In genomic region chr19:44387089-44387671, GRCm38 (mm10) we compare ENCODE assay signal across 14 mouse cellular contexts. TPM values are rescaled to one million over a fixed set of nuclear protein-coding genes. Genes with fewer than 3 reads are reported as not detected.
DNase-seq lines count a peak whose midpoint lies in the region; TF ChIP-seq lines count a peak whose summit lies in the region.
"Had no signal": no experiment of that assay in that cellular context is flagged by ENCODE, and none has a peak within 500 bp of the region (broad histone marks: within the 10 kb centered on the region; RNA-seq: fewer than 3 reads in every experiment).

No protein-coding gene starts in this region.

- no peak overlapping the region for H3K4me3 ChIP-seq in heart, adult 2 months
- no peak overlapping the region for H3K4me3 ChIP-seq in limb, embryonic 10.5 days
- H3K4me3 ChIP-seq in macrophage (ENCODE audit: inconsistent target) = no peak overlapping the region

- intact Hi-C loops in heart, adult 2 months (cut with DNase I) = no loop called here
- intact Hi-C loops in heart, postnatal 36 days (cut with DNase I) = no loop called here

- TF ChIP-seq EP300 in heart, adult 2 months (IDR thresholded peaks at IDR 0.05; ENCODE audit: insufficient read depth, low read depth, low read length) = no peak

- no peak for TF ChIP-seq POLR2A in heart, adult 2 months (IDR thresholded peaks at IDR 0.05; ENCODE audit: insufficient read depth, low read depth, low read length)

- DNase-seq in heart, adult 2 months = no peak
- no peak for DNase-seq in heart, postnatal 36 days
- peak; percentile 62 for DNase-seq in lung, postnatal 36 days
- DNase-seq in lung, postnatal 14 days = no peak
- DNase-seq in limb, embryonic 10.5 days (ENCODE audit: low spot score) = no peak
- no peak for DNase-seq in right cerebral cortex, adult 18-20 months
- DNase-seq in thymus, postnatal 10 days (ENCODE audit: low spot score in 2 of 2) = no peak
- DNase-seq: cerebellum, postnatal 10 days; forebrain, postnatal 0 days; left cerebral cortex, postnatal 4 days; thymus, postnatal 36 days had no signal

- peak overlapping the region; percentile 86; the same call in 1 of the 2 replicates for H3K27ac ChIP-seq in heart, adult 2 months
- H3K27ac ChIP-seq in limb, embryonic 10.5 days = 0 out of 2 replicates have a peak overlapping the region, but pooled peaks have one; percentile 93
- H3K27ac ChIP-seq in macrophage = peak overlapping the region; percentile 84

- H3K36me3 ChIP-seq in heart, adult 2 months (ENCODE audit: control insufficient read depth, insufficient read depth, low read length) = peaks cover 2% of the 10 kb centered on the region; the same call in 1 of the 2 replicates
- H3K36me3 ChIP-seq in limb, embryonic 10.5 days = no peaks in the 10 kb centered on the region
- H3K36me3 ChIP-seq in macrophage (ENCODE audit: inconsistent target) = no peaks in the 10 kb centered on the region
- H3K36me3 ChIP-seq: embryonic facial prominence, embryonic 12.5 days; kidney, embryonic 15.5 days had no signal

- H3K4me1 ChIP-seq in heart, adult 2 months (ENCODE audit: control insufficient read depth, insufficient read depth, low read length) = peaks cover 6% of the 10 kb centered on the region
- peaks cover 29% of the 10 kb centered on the region for H3K4me1 ChIP-seq in limb, embryonic 10.5 days

- no peaks in the 10 kb centered on the region for H3K27me3 ChIP-seq in heart, adult 2 months (ENCODE audit: control insufficient read depth, insufficient read depth, low read length)
- H3K27me3 ChIP-seq in limb, embryonic 10.5 days (ENCODE audit: low read depth, poor library complexity, severe bottlenecking) = no peaks in the 10 kb centered on the region
- H3K27me3 ChIP-seq: embryonic facial prominence, embryonic 12.5 days; kidney, embryonic 15.5 days had no signal

- H3K79me2 ChIP-seq in heart, adult 2 months (replicated peaks; ENCODE audit: control insufficient read depth, insufficient read depth, low read length) = no peaks in the 10 kb centered on the region
- H3K79me2 ChIP-seq in macrophage (ENCODE audit: inconsistent target) = no peaks in the 10 kb centered on the region

- no peaks in the 10 kb centered on the region for H3K9me3 ChIP-seq in limb, embryonic 10.5 days (replicated peaks)
- H3K9me3 ChIP-seq: embryonic facial prominence, embryonic 12.5 days; kidney, embryonic 15.5 days had no signal

- 87% methylated on average over 4 of the region's 4 CpGs for whole genome bisulfite sequencing in heart, adult 2 months
- 94% methylated on average over 4 of the region's 4 CpGs for WGBS in limb, embryonic 10.5 days
- 57% methylated on average over 4 of the region's 4 CpGs for WGBS in macrophage (ENCODE audit: missing documents)

- no peak for TF ChIP-seq CTCF in heart, adult 2 months (IDR thresholded peaks at IDR 0.05)

- no peak overlapping the region for H3K9ac ChIP-seq in heart, adult 2 months (ENCODE audit: low read depth, low read length)
- H3K9ac ChIP-seq: embryonic facial prominence, embryonic 12.5 days; forebrain, postnatal 0 days had no signal

RNA-seq across cellular contexts. Expression of gene Scd1, which starts 20.5 kb away (rescaled TPM):
- total RNA-seq in heart, adult 2 months (2021) = 10 to 100 TPM; 25.9 to 31.7 TPM
- 569 and 1,844 TPM in 2 replicates for polyA plus RNA-seq in heart, adult 2 months (2012; rRNA removed)
- 10 to 100 TPM; 25.8 to 78.5 TPM for total RNA-seq in heart, postnatal 36 days (2021)
- 15.9 and 16.6 TPM in 2 replicates for polyA plus RNA-seq in limb, embryonic 10.5 days (2016; fragmentation: Nextera tagmentation; extraction: Ambion mirVana)
- total RNA-seq in macrophage (2018; cell fraction: chromatin; rRNA removed) = 1 to 10 TPM in 5 of 26 experiments, under 1 TPM in 10, not detected in 11; 0.08 to 7.7 (median 0.45) TPM
- total RNA-seq in macrophage (2018; cell fraction: cytosol; rRNA removed) = 10 to 100 TPM in 7 of 26 experiments, 1 to 10 TPM in 19; 2.9 to 17.5 (median 7.5) TPM
- 10 to 100 TPM in 3 of 26 experiments, 1 to 10 TPM in 23; 1.1 to 16.3 (median 3.6) TPM for total RNA-seq in macrophage (2018; cell fraction: nucleus; rRNA removed)
- polyA plus RNA-seq in macrophage (2018) = 1.8 to 4.9 TPM (median 4.4 TPM) in 3 replicates

RNA-seq across cellular contexts. Expression of gene Scd4, which starts 54.3 kb away (rescaled TPM):
- 1 to 10 TPM; 4.6 to 6.0 TPM for total RNA-seq in heart, adult 2 months (2021)
- 9.0 and 12.6 TPM in 2 replicates for polyA plus RNA-seq in heart, adult 2 months (2012; rRNA removed)
- total RNA-seq in heart, postnatal 36 days (2021) = 10 to 100 TPM in 1 of 2 experiments, 1 to 10 TPM in 1; 8.2 to 15.2 TPM
- polyA plus RNA-seq in limb, embryonic 10.5 days (2016; fragmentation: Nextera tagmentation; extraction: Ambion mirVana) = 0.08 and 0.11 TPM in 2 replicates
- total RNA-seq in macrophage (2018; cell fraction: chromatin; rRNA removed) = 10 to 100 TPM in 6 of 26 experiments, 1 to 10 TPM in 14, under 1 TPM in 3, not detected in 3; 0.40 to 17.8 (median 3.0) TPM
- 1 to 10 TPM in 3 of 26 experiments, under 1 TPM in 23; 0.06 to 1.3 (median 0.31) TPM for total RNA-seq in macrophage (2018; cell fraction: cytosol; rRNA removed)
- total RNA-seq in macrophage (2018; cell fraction: nucleus; rRNA removed) = 10 to 100 TPM in 1 of 26 experiments, 1 to 10 TPM in 17, under 1 TPM in 6, not detected in 2; 0.23 to 10.8 (median 1.9) TPM
- 0.15 to 0.19 TPM (median 0.16 TPM) in 3 replicates for polyA plus RNA-seq in macrophage (2018)

Comparison
In these comparisons a context has a peak if more than half of its experiments do, and no peak if none do; other contexts are left out.
1. RNA of gene Scd1, which starts 20.5 kb away (polyA plus RNA-seq): 569 to 1,844 TPM in heart, adult 2 months; 15.9 to 16.6 TPM in limb, embryonic 10.5 days and 1.8 to 4.9 TPM in macrophage; every median in the first group is over 10 times any median in the second.
2. Peak in every context shown above with its lines, with median percentiles within 50 percentile points of each other: H3K27ac ChIP-seq.